Mouse (Mus musculus) E14TG2a.4 (cell line): ENCODE results near the gene Mindy3.

Experiments
- CTCF ChIP-seq: conservative IDR thresholded peaks from 2 replicates; pipeline ENCODE4 v1.5.1; 2014; ENCODE audit warnings: low read length
- NANOG ChIP-seq: IDR thresholded peaks from 2 replicates; pipeline ENCODE4 v1.6.1; 2014; ENCODE audit warnings: borderline replicate concordance, low read length, mixed read lengths
- POU5F1 ChIP-seq: IDR thresholded peaks from 2 replicates; pipeline ENCODE4 v1.6.1; 2014; ENCODE audit warnings: low read length, borderline replicate concordance

DNA sequence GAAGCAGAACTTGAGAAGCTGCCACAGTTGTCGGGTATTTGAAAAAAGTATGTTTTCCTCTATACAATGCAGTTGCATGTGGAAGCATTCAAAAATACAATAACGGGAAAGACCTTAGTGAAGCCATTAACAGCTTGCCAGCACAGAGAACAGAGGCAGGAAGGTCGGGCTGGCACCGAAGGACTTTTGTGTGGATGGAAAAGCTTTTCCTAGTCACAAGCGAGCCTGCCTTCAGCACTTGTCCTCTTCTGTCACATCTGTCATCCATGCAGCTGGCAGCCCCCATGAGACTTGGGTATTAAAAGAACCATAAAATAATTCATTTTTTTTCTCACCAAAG is 90.2 kb downstream of the Mindy3 start:
- no peak for TF ChIP-seq CTCF
- no peak for TF ChIP-seq POU5F1
- no peak for TF ChIP-seq NANOG
